Mouse (Mus musculus) hindbrain, embryonic 11.5 days (tissue): ENCODE results near the gene Mctp1. TPM values are rescaled to one million over a fixed set of nuclear protein-coding genes. Genes with fewer than 3 reads are reported as not detected.

ENCODE experiments used
- ATAC-seq: fragments of 200-750 bp; cut with Nextera tagmentation; 2 replicates; pipeline ENCODE4 v1.8.0; 2017; ENCODE audit warnings: mild to moderate bottlenecking, moderate TSS enrichment, moderate library complexity; ENCODE audit not compliant: low FRiP score
- DNase-seq: peaks from one replicate; pipeline ENCODE4 v3.0.0-alpha.2; 2015; ENCODE audit warnings: low spot score
- H3K27ac ChIP-seq: fragments of 300-500 bp; sonication (generic); 2 replicates; pipeline ENCODE4 v1.5.1; 2014; ENCODE audit warnings: mild to moderate bottlenecking, low read depth, low read length
- H3K27me3 ChIP-seq: fragments of 300-500 bp; sonication (generic); 2 replicates; pipeline ENCODE4 v1.6.1; 2014; ENCODE audit warnings: mild to moderate bottlenecking, low read length, moderate library complexity, mixed read lengths; ENCODE audit not compliant: control insufficient read depth, insufficient read depth
- H3K36me3 ChIP-seq: fragments of 300-500 bp; sonication (generic); 2 replicates; pipeline ENCODE4 v1.6.1; 2014; ENCODE audit warnings: mild to moderate bottlenecking, low read length, moderate library complexity, mixed read lengths; ENCODE audit not compliant: control insufficient read depth, insufficient read depth
- H3K4me1 ChIP-seq: fragments of 300-500 bp; sonication (generic); replicated peaks from 2 replicates; pipeline ENCODE4 v1.6.1; 2014; ENCODE audit warnings: low read length, mixed read lengths; ENCODE audit not compliant: control insufficient read depth, insufficient read depth
- H3K4me2 ChIP-seq: fragments of 300-500 bp; sonication (generic); replicated peaks from 2 replicates; pipeline ENCODE4 v1.6.1; 2014; ENCODE audit warnings: mild to moderate bottlenecking, low read depth, low read length
- H3K4me3 ChIP-seq: fragments of 300-500 bp; sonication (generic); 2 replicates; pipeline ENCODE4 v1.5.1; 2014; ENCODE audit warnings: low read depth, low read length
- H3K9ac ChIP-seq: fragments of 300-500 bp; sonication (generic); 2 replicates; pipeline ENCODE4 v1.6.1; 2014; ENCODE audit warnings: low read depth, low read length
- H3K9me3 ChIP-seq: fragments of 300-500 bp; sonication (generic); 2 replicates; pipeline ENCODE4 v1.6.1; 2016; ENCODE audit warnings: low read length; ENCODE audit not compliant: control insufficient read depth
- WGBS: fragments of 180-500 bp; shearing (Covaris S2); extraction: QIAGEN DNeasy Blood & Tissue Kit; methylation state at CpG from one replicate; pipeline ENCODE4 v1.1.7; 2014; 5-methylcytosine and 5-hydroxymethylcytosine counted together
- polyA plus RNA-seq: library from polyadenylated mRNA; unstranded; fragments of >200 nt; fragmentation: Nextera tagmentation; extraction: Ambion mirVana; gene quantifications from 2 replicates; pipeline ENCODE4 v1.2.1, GENCODE M21; 2014

Mctp1 gene
- polyA plus RNA-seq, 1 experiment from 2014 or later: 3.4 TPM

GRCm38 (mm10) chr13:76409296-76409695 is 25.0 kb downstream of the Mctp1 start:
- 84% methylated on average over 2 of the region's 2 CpGs for WGBS
- no peaks in the 10 kb centered on the region for H3K4me1 ChIP-seq
- no peaks in the 10 kb centered on the region for H3K36me3 ChIP-seq
- no peaks in the 10 kb centered on the region for H3K27me3 ChIP-seq
- no peak overlapping the region for H3K27ac ChIP-seq
- ATAC-seq (no peak), DNase-seq (no peak)
- no peak overlapping the region for H3K9ac ChIP-seq
- H3K4me2 ChIP-seq: no peak overlapping the region
- no peaks in the 10 kb centered on the region for H3K9me3 ChIP-seq
- H3K4me3 ChIP-seq: no peak overlapping the region

GRCm38 (mm10) chr13:76410665-76411064 is 26.3 kb downstream of the Mctp1 start:
- H3K4me2 ChIP-seq: no peak overlapping the region
- WGBS: 80% methylated on average over 1 of the region's 1 CpGs
- no peaks in the 10 kb centered on the region for H3K4me1 ChIP-seq
- no peaks in the 10 kb centered on the region for H3K27me3 ChIP-seq
- H3K36me3 ChIP-seq: no peaks in the 10 kb centered on the region
- no peak for ATAC-seq
- H3K4me3 ChIP-seq: no peak overlapping the region
- DNase-seq: no peak
- no peak overlapping the region for H3K9ac ChIP-seq
- H3K9me3 ChIP-seq: no peaks in the 10 kb centered on the region
- no peak overlapping the region for H3K27ac ChIP-seq

GRCm38 (mm10) chr13:76415346-76415745 is 31.0 kb downstream of the Mctp1 start:
- ATAC-seq: 0 out of 2 replicates have a peak, but pooled peaks have one; percentile 25

GRCm38 (mm10) chr13:76420111-76420510 is 35.8 kb downstream of the Mctp1 start:
- DNase-seq (no peak), ATAC-seq (no peak)
- Histone ChIP-seq H3K36me3 (no peaks in the 10 kb centered on the region), H3K27ac (no peak overlapping the region), H3K4me2 (no peak overlapping the region), H3K9me3 (no peaks in the 10 kb centered on the region), H3K27me3 (no peaks in the 10 kb centered on the region), H3K4me3 (no peak overlapping the region), H3K9ac (no peak overlapping the region), H3K4me1 (no peaks in the 10 kb centered on the region)
- 87% methylated on average over 4 of the region's 4 CpGs for WGBS

More at GRCm38 (mm10) chr13:76415346-76415745, 31.0 kb downstream of the Mctp1 start:
- Histone ChIP-seq H3K4me1 (no peaks in the 10 kb centered on the region), H3K9me3 (no peaks in the 10 kb centered on the region), H3K4me2 (no peak overlapping the region), H3K27ac (no peak overlapping the region), H3K27me3 (no peaks in the 10 kb centered on the region), H3K4me3 (no peak overlapping the region), H3K9ac (no peak overlapping the region), H3K36me3 (no peaks in the 10 kb centered on the region)
- no peak for DNase-seq

GRCm38 (mm10) chr13:76421075-76421474 is 36.7 kb downstream of the Mctp1 start:
- no peak overlapping the region for H3K4me3 ChIP-seq
- no peaks in the 10 kb centered on the region for H3K4me1 ChIP-seq
- ATAC-seq (no peak), DNase-seq (no peak)
- no peak overlapping the region for H3K27ac ChIP-seq
- H3K4me2 ChIP-seq: no peak overlapping the region
- 98% methylated on average over 1 of the region's 1 CpGs for WGBS
- H3K9me3 ChIP-seq: no peaks in the 10 kb centered on the region
- no peaks in the 10 kb centered on the region for H3K36me3 ChIP-seq
- H3K9ac ChIP-seq: no peak overlapping the region
- H3K27me3 ChIP-seq: no peaks in the 10 kb centered on the region

GRCm38 (mm10) chr13:76422124-76422523 is 37.8 kb downstream of the Mctp1 start:
- Histone ChIP-seq H3K9me3 (no peaks in the 10 kb centered on the region), H3K4me1 (no peaks in the 10 kb centered on the region), H3K27ac (no peak overlapping the region), H3K4me2 (no peak overlapping the region), H3K9ac (no peak overlapping the region), H3K36me3 (no peaks in the 10 kb centered on the region), H3K4me3 (no peak overlapping the region), H3K27me3 (no peaks in the 10 kb centered on the region)
- DNase-seq (no peak), ATAC-seq (no peak)
- WGBS: 91% methylated on average over 5 of the region's 5 CpGs

GRCm38 (mm10) chr13:76429456-76429855 is 45.1 kb downstream of the Mctp1 start:
- H3K9me3 ChIP-seq: no peaks in the 10 kb centered on the region
- H3K4me1 ChIP-seq: no peaks in the 10 kb centered on the region
- no peak for DNase-seq
- no peak for ATAC-seq
- H3K4me3 ChIP-seq: no peak overlapping the region
- H3K4me2 ChIP-seq: no peak overlapping the region
- H3K36me3 ChIP-seq: no peaks in the 10 kb centered on the region
- WGBS: 76% methylated on average over 6 of the region's 6 CpGs
- no peaks in the 10 kb centered on the region for H3K27me3 ChIP-seq
- H3K9ac ChIP-seq: no peak overlapping the region
- H3K27ac ChIP-seq: no peak overlapping the region

GRCm38 (mm10) chr13:76429927-76430326 is 45.6 kb downstream of the Mctp1 start:
- H3K4me2 ChIP-seq: no peak overlapping the region
- no peaks in the 10 kb centered on the region for H3K36me3 ChIP-seq
- no peak for ATAC-seq
- no peak overlapping the region for H3K4me3 ChIP-seq
- no peak for DNase-seq
- H3K9ac ChIP-seq: no peak overlapping the region
- 80% methylated on average over 2 of the region's 2 CpGs for WGBS
- H3K27ac ChIP-seq: no peak overlapping the region
- no peaks in the 10 kb centered on the region for H3K4me1 ChIP-seq
- no peaks in the 10 kb centered on the region for H3K27me3 ChIP-seq
- no peaks in the 10 kb centered on the region for H3K9me3 ChIP-seq

GRCm38 (mm10) chr13:76431946-76432345 is 47.6 kb downstream of the Mctp1 start:
- ATAC-seq: no peak
- 97% methylated on average over 2 of the region's 2 CpGs for WGBS
- no peaks in the 10 kb centered on the region for H3K4me1 ChIP-seq
- H3K27me3 ChIP-seq: no peaks in the 10 kb centered on the region
- no peak overlapping the region for H3K9ac ChIP-seq
- H3K36me3 ChIP-seq: no peaks in the 10 kb centered on the region
- no peak overlapping the region for H3K4me3 ChIP-seq
- DNase-seq: no peak
- H3K4me2 ChIP-seq: no peak overlapping the region
- no peak overlapping the region for H3K27ac ChIP-seq
- H3K9me3 ChIP-seq: no peaks in the 10 kb centered on the region
